Mouse (Mus musculus) liver, adult (tissue): ENCODE results near the gene 4921504E06Rik.

Experiments used
- GATA4 ChIP-seq: IDR thresholded peaks from 2 replicates; pipeline ENCODE4 v1.6.1; 2014; ENCODE audit warnings: mild to moderate bottlenecking, low read length; ENCODE audit not compliant: insufficient replicate concordance

The 4921504E06Rik gene

DNA sequence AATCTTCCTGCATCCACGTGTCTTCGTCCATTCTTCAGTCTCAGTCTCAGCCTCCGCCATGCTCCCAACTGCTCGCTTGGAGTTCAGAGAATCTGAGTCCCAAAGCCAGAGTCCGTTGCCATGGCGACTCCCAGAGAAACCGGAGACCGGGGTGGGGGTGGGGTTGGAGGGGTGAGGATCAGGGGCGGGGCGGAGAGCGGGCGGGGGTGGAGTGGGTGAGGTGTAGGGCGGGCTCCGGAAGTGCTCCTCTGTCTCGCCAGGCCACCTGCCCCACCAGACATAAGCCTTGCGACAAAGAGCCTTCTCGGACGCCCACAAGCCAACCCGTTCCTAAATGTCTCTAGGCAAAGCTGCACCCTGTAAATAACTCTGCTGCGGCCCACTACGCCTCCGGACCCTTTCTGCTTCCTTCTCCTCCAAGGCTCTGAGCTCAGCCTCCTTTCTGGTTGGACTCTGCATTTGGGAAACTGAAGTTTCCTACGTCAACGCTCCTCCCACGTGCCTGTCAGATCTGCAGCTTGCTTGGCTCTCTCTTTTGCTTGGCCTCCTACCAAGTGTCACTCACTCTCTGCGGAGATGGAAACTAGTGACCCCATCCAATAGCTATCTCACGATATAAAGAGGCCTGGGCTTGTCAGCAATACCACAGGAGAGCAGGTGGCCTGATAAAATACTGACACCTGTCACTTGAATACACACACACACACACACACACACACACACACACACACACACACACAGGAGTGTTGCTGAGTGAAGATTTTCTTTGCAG is at the start of gene 4921504E06Rik:
Gene 4921504E06Rik (minus strand): TSS at position 94 of the 772 bp plus-strand sequence.
- no peak for TF ChIP-seq GATA4

DNA sequence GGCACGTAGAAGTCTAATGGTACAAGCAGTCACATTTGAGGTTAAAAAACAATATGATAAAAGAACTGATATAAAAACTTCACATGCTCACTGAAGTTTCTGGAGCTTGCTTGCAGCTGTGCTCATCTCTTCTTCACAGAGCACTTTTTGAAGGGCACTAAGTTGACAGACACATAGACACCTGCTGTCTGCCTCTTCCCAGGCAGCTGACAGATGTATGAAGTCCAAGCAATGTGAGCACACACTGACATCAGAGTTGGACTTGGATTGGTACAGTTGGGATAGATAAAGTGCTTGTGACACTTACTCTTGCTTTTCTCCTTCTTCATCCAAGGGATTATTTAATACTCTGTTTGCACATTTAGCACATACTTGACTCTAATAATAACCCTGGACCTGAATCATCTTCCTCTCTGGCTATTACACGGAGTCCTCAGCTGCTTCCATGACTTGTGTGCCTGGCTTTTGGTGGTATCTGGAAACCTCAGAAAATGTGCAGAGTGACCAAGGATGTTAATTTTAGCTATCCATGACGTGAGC is 47.7 kb upstream of the 4921504E06Rik start:
- TF ChIP-seq GATA4 = no peak

DNA sequence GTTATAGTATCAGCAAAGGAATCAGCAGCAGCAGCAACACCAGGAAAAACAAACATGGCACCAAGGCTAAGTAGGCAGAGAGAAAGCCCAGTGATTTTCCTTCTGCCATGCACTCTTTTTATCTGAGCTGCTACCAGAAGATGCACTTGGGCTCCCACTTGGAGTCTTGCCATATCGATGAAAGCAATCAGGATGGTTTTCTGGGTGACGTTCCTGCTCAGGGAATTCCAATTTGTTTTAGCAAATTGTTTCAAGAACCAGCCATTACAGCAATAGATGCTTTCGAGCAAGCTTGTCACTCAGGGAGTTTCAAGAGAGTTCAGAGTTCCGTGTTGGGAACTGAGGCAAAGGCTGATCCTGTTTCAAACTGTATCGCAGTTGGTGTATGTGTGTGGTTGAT is 47.1 kb upstream of the 4921504E06Rik start:
- no peak for TF ChIP-seq GATA4

GRCm38 (mm10) chr2:19599801-19600200 is 46.1 kb upstream of the 4921504E06Rik start:
- TF ChIP-seq GATA4 = no peak

DNA sequence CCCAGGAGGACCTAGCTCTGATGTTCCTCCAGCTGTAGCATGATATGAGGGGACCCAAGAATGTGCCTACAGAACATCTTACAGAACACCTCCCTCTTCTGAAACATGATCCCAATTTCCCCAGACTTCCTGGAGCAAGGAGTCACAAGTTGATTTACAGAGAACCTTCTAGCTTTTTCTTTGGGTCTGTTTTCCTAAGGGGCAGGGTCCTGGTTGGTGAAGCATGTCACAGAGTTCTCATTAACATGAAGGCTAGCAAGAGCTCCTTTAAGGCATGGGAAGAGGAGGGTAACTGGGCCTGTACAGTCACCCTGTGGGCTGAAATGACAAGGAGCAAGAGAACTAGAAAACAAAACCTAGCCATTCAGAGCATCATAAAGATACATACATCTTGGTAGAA is 43.3 kb upstream of the 4921504E06Rik start:
- no peak for TF ChIP-seq GATA4

GRCm38 (mm10) chr2:19596426-19596825 is 42.7 kb upstream of the 4921504E06Rik start:
- no peak for TF ChIP-seq GATA4

GRCm38 (mm10) chr2:19594856-19595255 is 41.1 kb upstream of the 4921504E06Rik start:
- no peak for TF ChIP-seq GATA4

- no peak for TF ChIP-seq GATA4
Observed at GRCm38 (mm10) chr2:19579846-19580245, 26.1 kb upstream of the 4921504E06Rik start.

- TF ChIP-seq GATA4 = no peak
Observed at GRCm38 (mm10) chr2:19579180-19579579, 25.5 kb upstream of the 4921504E06Rik start.

- no peak for TF ChIP-seq GATA4
Observed at GRCm38 (mm10) chr2:19562114-19562829, 8.6 kb upstream of the 4921504E06Rik start.

GRCm38 (mm10) chr2:19560654-19561053 is 6.9 kb upstream of the 4921504E06Rik start:
- TF ChIP-seq GATA4 = no peak

DNA sequence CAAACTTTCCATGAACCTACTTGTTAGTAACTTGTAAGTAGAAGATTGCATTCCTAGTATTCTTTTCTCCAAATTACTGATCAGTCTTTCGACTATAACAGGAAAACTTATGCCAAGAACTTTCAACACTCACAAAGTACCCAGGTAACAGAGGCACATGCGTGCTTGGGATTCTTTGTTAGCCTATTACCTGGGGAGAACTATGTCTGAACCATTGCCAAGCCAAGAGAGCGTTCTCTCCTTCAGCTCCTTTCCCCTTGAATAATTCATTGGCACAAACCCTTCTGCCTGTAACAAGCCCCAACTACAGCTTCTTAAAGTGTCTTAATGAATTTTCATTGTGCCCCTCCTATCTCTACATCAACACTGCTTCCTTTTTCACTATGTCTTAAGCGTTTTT is 6.4 kb upstream of the 4921504E06Rik start:
- no peak for TF ChIP-seq GATA4

DNA sequence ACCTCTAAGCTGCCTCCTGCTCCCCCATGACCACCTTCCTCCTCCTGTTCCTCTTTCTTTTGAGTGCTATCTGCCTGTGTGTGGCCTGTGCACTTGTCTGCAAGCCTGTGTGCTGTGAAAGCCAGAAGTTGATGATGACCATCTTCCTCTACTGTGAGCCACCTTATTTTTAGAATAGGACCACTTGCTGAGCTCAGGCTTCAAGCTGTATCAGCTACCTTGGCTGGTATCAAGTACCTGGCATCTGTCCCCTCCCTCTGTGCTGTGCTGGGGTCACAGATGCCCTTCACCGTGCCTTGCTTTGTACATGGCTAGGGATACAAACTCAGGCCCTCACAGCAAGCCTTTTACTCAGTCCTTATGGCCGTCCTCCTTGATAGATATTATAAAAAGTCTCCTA is 2.3 kb downstream of the 4921504E06Rik start:
- no peak for TF ChIP-seq GATA4

GRCm38 (mm10) chr2:19540906-19541305 is 12.8 kb downstream of the 4921504E06Rik start:
- no peak for TF ChIP-seq GATA4

- no peak for TF ChIP-seq GATA4
Observed at GRCm38 (mm10) chr2:19529428-19529827, 24.3 kb downstream of the 4921504E06Rik start.

GRCm38 (mm10) chr2:19528797-19529196 is 24.9 kb downstream of the 4921504E06Rik start:
- TF ChIP-seq GATA4 = no peak
